Mouse (Mus musculus): ENCODE measurements around the gene Cflar. TPM values are rescaled to one million over a fixed set of nuclear protein-coding genes. Genes with fewer than 3 reads are reported as not detected.
A peak's percentile ranks its signal among the peaks of the same experiment; 100 is the strongest.
"Not testable (repeated sequence)": the region's sequence is repeated elsewhere in the genome, so short reads cannot be mapped to it uniquely, and the experiment has no call there.

Gene Cflar
- total RNA-seq (2015; ENCODE audit: low replicate concordance): 19.1 and 45.7 TPM in 2 replicates
- 38.1 and 40.9 TPM in 2 replicates for total RNA-seq (2017; ENCODE audit: low replicate concordance)

DNA sequence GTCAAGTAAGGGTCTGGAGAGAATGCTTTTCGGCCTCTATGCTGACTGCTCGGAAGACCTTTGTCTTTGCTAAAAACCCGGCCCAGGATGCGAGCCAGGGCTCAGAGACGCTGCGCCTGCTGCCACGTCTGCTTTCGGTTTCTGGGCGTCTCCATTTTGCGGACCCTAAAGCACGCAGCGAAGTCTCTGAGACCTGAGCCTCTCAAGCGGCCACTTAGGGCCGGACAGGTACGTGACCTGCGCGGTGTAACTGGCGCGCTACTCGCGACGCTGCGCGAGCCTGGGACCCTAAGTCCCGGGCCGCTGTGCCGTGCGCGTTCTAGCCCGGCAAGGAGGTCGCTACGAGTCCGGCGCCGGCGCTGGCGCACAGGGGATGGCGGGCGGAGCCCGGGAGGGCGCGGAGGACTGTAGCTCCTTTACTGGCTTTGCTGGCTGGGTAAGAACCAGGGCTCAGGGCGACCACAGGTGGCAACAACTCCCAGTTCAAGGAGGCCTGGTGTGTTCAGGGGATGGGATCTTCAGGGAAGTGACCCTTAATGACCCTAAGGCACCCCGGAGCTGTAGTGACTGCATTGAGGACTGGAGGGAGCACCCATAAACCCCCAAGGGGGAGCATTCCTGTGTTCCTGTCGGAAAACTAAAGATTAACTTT lies at the start of gene Cflar:
Cflar (plus strand) TSS at position 144 of the 652 bp plus-strand sequence.
- peak; percentile 76 for ATAC-seq (replicated peaks; ENCODE audit: low FRiP score, poor library complexity, severe bottlenecking)

DNA sequence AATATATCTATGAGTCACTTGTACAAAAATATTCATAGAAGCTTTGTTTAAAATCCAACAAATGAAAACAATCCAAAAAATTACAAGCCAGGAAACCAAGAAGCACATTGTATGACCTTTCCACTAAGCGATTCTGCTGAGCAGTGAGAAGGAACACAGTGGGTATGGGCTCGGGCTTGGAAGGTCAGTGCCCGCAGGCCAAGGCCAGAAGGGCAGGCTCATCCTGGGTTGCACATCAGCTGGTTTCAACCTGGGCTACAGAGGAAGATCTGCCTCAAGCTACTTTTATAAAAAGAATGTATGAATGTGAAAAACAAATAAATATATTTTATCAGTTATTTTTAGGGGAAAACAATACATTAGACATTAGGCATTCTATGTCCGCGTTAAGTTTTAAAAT lies 48.6 kb upstream of the Cflar start:
- ATAC-seq (replicated peaks; ENCODE audit: low FRiP score, poor library complexity, severe bottlenecking): not testable (repeated sequence)

DNA sequence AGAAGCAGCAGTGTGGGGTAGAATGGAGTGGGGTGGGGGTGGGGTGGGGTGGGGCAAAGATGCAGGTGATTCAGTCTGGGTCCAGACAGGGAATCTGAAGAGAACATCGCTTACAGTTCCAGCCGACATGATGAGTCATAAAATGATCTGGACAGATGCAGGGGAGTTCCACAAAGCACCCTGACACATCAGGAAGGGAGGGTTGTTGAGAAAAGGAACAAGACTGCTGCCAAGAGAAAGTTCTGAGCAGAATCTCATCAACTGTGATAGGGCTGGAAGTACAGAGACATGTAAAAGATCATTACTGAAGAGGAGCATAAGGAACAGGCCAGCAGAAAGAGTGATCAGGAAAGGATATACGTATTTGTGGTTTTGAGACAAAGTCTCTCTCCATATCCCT lies 47.9 kb upstream of the Cflar start:
- ATAC-seq (replicated peaks; ENCODE audit: low FRiP score, poor library complexity, severe bottlenecking): not testable (repeated sequence)

DNA sequence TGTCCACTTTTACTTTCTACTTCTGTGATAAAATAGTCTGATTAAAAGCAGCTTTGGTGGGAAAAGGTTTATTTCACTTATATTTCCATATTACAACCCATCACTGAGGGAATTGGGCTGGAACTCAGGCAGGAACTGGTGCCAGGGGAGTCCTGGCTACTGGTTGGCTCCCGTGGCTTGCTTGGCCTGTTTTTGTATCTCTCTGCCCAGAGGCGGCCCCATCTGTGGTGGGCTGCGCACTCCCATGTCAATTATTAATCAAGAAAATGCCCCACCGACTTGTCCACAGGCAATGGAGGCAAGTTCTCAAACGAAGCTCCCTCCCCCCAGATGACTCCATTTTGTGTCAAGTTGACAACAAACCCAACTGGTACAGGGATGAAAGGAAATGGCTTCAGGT lies 43.1 kb upstream of the Cflar start:
- no peak for ATAC-seq (replicated peaks; ENCODE audit: low FRiP score, poor library complexity, severe bottlenecking)

DNA sequence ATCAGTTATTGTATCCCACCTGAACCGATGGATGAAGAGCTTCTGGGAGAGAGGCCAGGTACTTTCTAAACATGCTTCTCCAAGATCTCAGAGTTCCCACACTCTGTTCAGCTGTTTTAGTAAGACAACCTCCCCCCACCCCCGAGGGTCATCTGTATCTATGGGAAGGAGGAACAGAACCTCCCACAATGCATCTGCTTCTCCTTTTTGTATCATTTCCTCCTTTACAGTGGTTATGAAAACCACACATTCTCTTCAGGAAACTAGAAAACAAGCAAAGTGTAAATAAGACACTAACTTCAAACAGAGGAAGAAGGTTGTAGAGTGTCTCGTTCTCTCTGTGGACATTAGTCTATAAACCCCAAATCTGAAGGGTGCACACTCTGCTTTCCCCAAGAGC lies 41.7 kb upstream of the Cflar start:
- not testable (repeated sequence) for ATAC-seq (replicated peaks; ENCODE audit: low FRiP score, poor library complexity, severe bottlenecking)

DNA sequence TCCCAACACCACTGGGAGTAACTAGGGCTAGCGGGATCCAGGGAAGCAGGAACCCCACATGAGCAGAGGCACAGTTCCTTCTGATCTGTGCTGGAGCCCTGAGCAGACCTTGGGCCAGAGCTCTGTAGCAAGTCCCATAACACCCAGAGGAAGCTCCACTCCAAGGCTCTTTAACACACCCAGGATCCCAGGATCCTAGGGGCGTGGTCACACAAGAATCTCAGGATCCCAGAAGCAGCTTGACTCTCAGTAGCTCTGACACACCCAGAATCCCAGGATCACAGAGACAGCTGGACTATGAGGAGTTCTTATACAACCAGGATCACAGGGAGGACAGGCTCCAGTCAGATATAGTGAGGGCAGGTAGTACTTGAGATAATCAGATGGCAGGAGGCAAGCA lies 39.2 kb upstream of the Cflar start:
- ATAC-seq (replicated peaks; ENCODE audit: low FRiP score, poor library complexity, severe bottlenecking): no peak

DNA sequence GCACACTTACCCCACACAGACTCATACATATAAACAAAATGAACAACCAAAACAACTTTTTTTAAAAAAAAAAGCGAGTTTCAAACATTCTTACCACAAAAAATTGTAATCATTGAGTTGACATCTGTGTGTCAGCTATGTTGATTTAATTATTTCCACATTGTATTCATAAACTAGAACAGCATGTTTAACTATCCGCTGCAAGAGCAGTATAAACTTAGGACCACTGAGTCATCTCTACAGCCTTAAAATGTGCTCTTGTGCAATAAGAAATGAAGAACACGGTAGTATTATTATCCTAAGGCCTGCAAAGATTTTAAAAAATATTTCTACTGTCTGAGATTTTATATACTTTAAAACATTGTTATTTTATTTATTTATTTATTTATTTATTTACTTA lies 36.3 kb upstream of the Cflar start:
- no peak for ATAC-seq (replicated peaks; ENCODE audit: low FRiP score, poor library complexity, severe bottlenecking)

DNA sequence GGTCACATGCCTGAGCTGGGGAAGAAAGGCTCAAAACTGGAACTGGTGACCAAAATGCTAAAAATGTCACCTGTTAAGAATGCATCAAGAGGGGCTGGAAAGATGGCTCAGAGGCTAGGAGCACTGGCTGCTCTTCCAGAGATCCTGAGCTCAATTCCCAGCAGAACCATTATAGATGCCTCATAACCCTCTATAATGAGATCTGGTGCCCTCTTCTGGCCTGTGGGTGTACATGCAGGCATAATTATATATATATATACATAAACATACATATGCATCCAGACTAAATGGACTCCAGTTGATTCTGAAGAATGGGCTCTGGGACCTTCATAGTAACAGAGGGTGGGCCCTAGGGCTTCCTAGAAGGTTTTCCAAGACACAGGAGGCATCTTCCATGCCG lies 33.7 kb upstream of the Cflar start:
- peak; percentile 59; the same call in 1 of the 2 replicates for ATAC-seq (replicated peaks; ENCODE audit: low FRiP score, poor library complexity, severe bottlenecking)

DNA sequence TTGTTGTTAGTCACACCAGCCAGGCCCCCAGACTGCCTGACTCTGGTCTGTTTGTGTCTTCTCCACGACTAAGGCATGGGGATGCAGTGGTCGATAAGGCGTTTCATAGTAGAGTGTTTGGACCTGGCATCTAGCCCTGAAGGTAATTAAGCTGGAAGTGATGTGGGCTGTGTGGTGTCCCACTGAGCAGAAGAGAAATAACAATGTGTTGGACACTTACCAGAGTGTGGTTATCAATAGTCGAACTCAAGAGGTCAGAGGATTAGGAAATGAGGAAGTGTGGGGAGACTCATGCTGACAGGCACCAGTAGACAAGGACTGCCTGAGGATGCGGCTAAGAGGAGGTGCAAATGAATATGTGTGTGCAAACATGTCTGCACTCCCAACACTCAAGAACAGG lies 32.9 kb upstream of the Cflar start:
- ATAC-seq (replicated peaks; ENCODE audit: low FRiP score, poor library complexity, severe bottlenecking): not testable (repeated sequence)

DNA sequence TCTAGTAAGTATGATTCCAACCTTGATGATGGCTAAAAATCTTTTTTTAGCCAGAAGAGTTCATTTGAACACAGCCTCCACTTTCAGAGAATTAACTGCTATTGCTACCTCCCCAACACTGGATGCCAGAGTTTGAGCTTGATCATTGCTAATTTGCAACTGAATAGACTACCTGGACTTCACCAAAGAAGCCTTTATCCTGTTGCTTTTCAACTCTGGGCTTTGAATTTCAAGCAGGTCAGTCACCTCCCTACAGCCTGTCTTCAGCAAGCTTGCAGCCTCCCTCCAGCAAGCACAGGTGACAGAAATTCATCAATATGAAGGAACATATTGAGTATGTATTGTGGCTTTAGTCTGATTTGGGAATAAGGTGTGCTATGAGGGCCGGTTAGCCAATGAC lies 21.9 kb upstream of the Cflar start:
- ATAC-seq (replicated peaks; ENCODE audit: low FRiP score, poor library complexity, severe bottlenecking): no peak

DNA sequence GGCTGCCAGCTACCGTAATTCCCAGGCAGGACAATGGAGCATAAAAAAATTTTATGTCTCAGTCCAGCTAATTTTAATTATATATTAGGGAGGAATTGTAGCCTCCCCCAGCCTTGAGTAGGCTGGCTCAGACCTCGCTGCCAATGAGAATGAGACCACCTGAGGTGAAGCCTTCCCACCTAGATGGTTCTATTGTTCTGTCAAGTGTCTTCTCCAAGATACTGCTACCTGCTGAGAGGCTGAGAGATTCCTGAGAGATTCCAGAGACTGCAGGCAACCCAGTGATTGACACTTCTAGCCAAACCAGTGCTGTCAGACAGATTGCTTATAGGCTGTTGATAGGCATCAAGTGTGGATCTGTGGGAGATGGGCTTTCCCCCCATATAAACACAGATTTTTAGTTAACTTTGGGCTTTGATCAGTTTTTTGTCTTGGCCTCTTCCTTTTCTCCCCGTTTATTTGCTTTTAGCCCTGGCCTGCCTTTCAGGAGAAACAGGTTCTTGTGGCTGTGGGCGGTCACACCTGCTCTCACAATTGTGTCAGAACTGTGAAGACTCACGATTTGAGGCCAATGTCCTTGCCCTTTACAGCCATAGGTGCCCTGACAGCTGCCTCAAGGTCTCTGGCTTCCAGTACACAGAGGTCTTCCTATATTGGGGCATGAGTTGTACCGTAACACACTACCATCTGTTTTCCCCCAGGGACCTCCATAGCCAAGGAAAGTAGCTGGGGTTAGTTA lies 21.1 kb upstream of the Cflar start:
- no peak for ATAC-seq (replicated peaks; ENCODE audit: low FRiP score, poor library complexity, severe bottlenecking)

DNA sequence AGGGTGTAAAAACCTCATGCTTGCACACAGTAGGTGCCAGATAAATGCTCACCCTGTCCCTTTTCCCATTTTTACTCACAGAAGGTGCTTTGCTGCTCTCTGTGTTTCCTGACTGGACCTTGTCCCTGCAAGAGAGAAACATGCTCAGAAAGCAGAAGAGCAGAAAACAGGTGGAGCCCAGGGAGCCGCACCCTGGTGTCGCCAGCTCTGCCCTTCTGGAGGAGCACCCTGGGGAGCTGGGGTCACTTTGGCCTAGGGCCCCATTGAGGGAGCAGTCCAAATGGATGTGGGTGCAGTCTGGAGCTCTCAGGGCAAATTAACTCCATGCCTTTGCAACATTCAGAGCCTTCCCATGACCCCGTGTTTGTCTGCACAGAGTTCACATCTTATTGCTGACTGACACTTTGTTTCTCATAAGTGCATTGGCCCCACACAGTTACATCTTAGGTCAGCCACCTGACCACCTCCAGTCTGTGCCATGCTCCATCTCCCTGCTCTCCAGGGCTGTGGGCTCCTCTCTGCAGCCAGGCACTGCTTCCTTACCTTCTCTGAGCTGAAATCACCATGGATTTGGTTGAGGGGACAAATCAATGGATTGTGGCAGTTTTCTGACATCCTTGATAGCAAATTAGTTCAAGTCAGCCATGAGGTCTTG lies 20.3 kb upstream of the Cflar start:
- not testable (repeated sequence) for ATAC-seq (replicated peaks; ENCODE audit: low FRiP score, poor library complexity, severe bottlenecking)

DNA sequence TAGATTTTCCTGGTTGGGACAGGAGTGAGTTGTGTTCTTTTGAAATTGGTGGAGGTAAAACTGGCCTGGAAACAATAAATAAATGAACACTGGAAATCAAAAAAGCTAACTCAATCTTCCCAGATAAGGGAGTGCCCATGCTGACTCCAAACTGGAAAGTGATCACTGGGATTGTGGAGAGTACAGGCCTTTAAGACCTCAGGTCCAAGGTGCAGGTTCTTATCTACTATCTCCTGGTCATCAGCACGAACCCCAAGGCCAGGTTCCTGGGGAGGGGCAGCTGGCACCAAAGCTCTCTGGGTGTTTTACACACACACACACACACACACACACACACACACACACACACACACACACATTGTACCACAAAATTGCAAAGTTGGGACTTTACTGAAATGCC lies 19.6 kb upstream of the Cflar start:
- not testable (repeated sequence) for ATAC-seq (replicated peaks; ENCODE audit: low FRiP score, poor library complexity, severe bottlenecking)

DNA sequence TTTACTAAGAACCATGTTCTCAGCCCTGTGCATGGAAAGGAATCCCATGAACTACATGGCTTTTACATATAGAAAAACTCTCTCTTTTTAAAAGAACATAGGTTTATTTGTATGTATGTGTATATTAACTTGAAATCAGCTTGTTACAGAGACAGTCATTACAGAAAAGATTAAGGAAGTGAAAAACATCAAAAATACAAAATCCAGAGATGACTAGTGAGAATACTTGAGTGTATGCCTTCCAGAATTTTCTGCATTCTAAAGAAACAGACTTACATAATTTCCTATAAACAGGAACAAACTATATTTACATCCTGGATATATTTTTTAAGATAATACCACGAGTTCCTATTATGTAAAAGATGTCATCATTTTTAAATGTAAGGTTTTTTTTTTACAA lies 17.6 kb upstream of the Cflar start:
- no peak for ATAC-seq (replicated peaks; ENCODE audit: low FRiP score, poor library complexity, severe bottlenecking)

DNA sequence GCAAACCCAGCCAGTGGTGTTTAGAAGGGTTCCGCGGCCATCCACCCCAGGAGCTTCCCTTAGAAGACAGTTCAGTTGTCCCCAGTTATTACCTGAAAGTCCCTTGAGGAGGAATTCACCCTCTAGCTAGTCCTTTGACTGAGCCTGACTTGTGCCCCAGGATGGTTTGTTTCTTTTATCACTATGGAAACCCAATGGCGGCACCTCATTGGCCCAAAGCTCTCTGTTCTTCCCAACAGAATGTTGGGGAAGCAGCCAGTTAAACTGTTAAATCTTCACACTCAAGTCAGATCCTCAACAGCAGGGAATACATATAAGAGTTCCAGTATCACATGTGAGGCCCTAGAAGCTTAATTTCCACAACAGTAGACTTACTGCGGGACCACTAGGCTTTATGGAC lies 15.5 kb upstream of the Cflar start, which contains the start of gene Als2cr12:
Als2cr12 (minus strand) TSS at position 180 of the 400 bp plus-strand sequence.
- ATAC-seq (replicated peaks; ENCODE audit: low FRiP score, poor library complexity, severe bottlenecking): not testable (repeated sequence)

DNA sequence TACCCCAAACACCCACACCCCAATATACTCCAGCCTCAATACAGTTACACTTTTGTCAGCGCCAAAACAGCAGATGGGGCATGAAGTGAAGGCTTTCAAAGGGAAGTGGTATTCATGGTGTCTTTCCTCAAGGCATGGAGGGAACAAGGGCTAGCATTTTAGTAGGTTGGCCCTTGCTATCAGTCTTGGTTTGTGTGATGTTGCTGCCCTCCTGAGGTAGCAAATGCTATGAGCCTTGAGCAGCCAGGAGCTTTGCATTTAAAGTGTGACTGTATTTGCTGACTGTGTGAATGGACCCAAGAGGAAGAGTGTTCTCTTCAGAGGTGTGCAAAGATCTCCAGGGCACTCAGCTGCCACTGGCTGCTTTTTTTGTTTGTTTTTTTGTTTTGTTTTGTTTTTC lies 13.7 kb upstream of the Cflar start:
- ATAC-seq (replicated peaks; ENCODE audit: low FRiP score, poor library complexity, severe bottlenecking): not testable (repeated sequence)

DNA sequence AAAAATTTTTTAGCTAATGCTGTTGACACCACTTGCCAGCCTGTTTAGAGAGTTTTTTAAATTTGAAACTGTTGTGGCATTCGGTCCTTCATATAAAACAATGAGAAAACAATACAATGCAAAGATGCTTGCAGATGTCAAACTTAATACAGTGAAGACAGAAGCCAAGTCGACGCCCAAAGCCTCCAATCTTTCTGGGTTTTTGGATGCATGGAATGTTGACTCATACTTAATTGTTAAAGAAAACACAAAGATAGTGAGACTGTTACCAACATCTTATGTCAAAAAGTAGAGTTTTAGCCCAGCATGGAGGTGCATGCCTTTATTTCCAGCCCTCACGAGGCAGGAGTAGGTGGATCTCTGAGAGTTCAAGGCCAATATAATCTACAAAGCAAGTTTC lies 12.5 kb upstream of the Cflar start:
- no peak for ATAC-seq (replicated peaks; ENCODE audit: low FRiP score, poor library complexity, severe bottlenecking)

DNA sequence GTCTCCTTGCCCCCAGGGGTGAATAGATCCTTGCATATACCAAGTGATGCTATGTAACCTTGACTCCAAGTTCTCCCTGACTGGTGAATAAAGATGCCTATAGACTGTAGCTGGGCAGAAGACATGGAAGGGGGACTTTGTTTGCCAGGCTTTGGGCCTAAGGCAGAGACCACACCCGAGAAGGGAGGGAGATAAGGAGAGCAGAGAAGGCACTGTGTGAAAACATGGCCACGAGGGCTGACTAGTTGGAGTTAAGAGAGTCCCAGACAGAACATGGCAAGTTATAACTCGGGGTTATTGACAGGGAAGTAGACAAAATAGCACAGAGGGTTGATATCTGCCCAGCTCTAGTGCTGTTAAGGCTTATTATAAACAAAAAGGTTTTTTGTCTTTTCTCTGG lies 11.3 kb upstream of the Cflar start:
- no peak for ATAC-seq (replicated peaks; ENCODE audit: low FRiP score, poor library complexity, severe bottlenecking)

DNA sequence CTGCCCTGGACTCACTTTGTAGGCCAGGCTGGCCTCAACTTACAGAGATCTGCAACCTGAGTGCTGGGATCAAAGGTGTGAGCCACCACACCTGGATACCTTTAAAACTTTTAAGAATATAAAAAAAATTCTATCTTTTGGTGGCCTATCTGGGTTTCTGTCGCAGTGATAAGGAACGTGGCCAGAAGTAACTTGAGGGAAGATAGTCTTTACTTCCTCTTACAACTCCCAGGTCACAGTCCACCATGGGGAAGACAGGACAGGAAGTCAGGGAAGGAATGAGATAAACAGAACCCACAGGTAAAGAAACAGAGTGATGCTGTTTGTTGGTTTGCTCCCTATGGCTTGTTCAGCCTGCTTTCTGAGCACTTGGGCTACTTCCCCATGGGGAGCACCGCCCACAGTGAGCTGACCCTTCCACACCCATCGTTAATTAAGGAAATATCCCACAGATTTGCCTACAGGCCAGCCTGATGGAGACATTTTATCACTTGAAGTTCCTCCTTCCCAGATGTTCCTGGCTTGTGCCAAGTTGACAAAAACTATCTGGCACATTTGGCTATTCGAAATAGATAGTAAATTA lies 10.6 kb upstream of the Cflar start:
- ATAC-seq (replicated peaks; ENCODE audit: low FRiP score, poor library complexity, severe bottlenecking): not testable (repeated sequence)

DNA sequence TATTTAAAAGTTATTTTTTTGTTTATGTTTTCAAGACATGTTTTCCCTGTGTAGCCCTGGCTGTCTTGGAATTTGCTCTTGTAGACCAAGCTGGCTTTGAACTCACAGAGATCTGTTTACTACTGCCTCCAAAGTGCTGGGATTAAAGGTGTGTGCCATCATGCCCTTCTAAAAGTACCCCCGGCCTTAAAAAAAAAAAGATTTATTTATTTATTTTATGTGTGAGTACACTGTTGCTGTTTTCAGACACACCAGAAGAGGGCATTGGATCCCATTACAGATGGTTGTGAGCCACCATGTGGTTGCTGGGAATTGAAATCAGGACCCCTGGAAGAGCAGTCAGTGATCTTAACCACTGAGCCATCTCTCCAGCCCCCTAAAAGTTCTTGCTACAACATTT lies 1.3 kb upstream of the Cflar start:
- not testable (repeated sequence) for ATAC-seq (replicated peaks; ENCODE audit: low FRiP score, poor library complexity, severe bottlenecking)

Data from erythroid progenitor cell, adult 5-6 weeks (primary cell).